Mouse (Mus musculus) inflammation-experienced regulatory T-cells, adult 6 months (primary cell): ENCODE data around the gene Ace. TPM values are rescaled to one million over a fixed set of nuclear protein-coding genes. Genes with fewer than 3 reads are reported as not detected.
A peak's percentile ranks its signal among the peaks of the same experiment; 100 is the strongest.

ENCODE experiments used
- ATAC-seq: one replicate; pipeline ENCODE4 v1.8.0; 2017
- polyA plus RNA-seq, 3 experiments: library from polyadenylated mRNA; unstranded; fragments of 100-300 nt; shearing (Covaris generic); gene quantifications; one replicate each; pipeline ENCODE4 v1.2.1; 2017

Gene Ace
- not detected for polyA plus RNA-seq

GRCm38 (mm10) chr11:105967741-105968574 lies at the start of gene Ace:
Gene Ace (plus strand): TSS chr11:105967945.
- no peak for ATAC-seq

- ATAC-seq: no peak
Observed at GRCm38 (mm10) chr11:105920098-105920785, 47.5 kb upstream of the Ace start.

- no peak for ATAC-seq
Observed at GRCm38 (mm10) chr11:105920836-105921235, 46.9 kb upstream of the Ace start.

- no peak for ATAC-seq
Observed at GRCm38 (mm10) chr11:105921275-105921674, 46.5 kb upstream of the Ace start.

- ATAC-seq: no peak
Observed at GRCm38 (mm10) chr11:105922769-105923663, 44.7 kb upstream of the Ace start.

- ATAC-seq: peak; percentile 35
Observed at GRCm38 (mm10) chr11:105927065-105928030, 40.4 kb upstream of the Ace start.

- no peak for ATAC-seq
Observed at GRCm38 (mm10) chr11:105928171-105928570, 39.6 kb upstream of the Ace start.

GRCm38 (mm10) chr11:105931380-105931779 lies 36.4 kb upstream of the Ace start:
- ATAC-seq: no peak

GRCm38 (mm10) chr11:105933746-105934145 lies 34.0 kb upstream of the Ace start:
- no peak for ATAC-seq

- no peak for ATAC-seq
Observed at GRCm38 (mm10) chr11:105934303-105934711, 33.4 kb upstream of the Ace start.

- ATAC-seq: no peak
Observed at GRCm38 (mm10) chr11:105934816-105935215, 32.9 kb upstream of the Ace start.

GRCm38 (mm10) chr11:105935496-105935895 lies 32.2 kb upstream of the Ace start:
- ATAC-seq: no peak

GRCm38 (mm10) chr11:105936200-105936599 lies 31.5 kb upstream of the Ace start:
- no peak for ATAC-seq

- no peak for ATAC-seq
Observed at GRCm38 (mm10) chr11:105936974-105937373, 30.8 kb upstream of the Ace start.

GRCm38 (mm10) chr11:105938771-105939170 lies 29.0 kb upstream of the Ace start:
- no peak for ATAC-seq

GRCm38 (mm10) chr11:105941973-105942372 lies 25.8 kb upstream of the Ace start:
- ATAC-seq: no peak

GRCm38 (mm10) chr11:105943133-105944102 lies 24.3 kb upstream of the Ace start:
- no peak for ATAC-seq

- no peak for ATAC-seq
Observed at GRCm38 (mm10) chr11:105944126-105944621, 23.6 kb upstream of the Ace start.

- no peak for ATAC-seq
Observed at GRCm38 (mm10) chr11:105944770-105945672, 22.7 kb upstream of the Ace start.
